8 mouse cellular contexts compared by ENCODE assay signal in the genomic region with DNA sequence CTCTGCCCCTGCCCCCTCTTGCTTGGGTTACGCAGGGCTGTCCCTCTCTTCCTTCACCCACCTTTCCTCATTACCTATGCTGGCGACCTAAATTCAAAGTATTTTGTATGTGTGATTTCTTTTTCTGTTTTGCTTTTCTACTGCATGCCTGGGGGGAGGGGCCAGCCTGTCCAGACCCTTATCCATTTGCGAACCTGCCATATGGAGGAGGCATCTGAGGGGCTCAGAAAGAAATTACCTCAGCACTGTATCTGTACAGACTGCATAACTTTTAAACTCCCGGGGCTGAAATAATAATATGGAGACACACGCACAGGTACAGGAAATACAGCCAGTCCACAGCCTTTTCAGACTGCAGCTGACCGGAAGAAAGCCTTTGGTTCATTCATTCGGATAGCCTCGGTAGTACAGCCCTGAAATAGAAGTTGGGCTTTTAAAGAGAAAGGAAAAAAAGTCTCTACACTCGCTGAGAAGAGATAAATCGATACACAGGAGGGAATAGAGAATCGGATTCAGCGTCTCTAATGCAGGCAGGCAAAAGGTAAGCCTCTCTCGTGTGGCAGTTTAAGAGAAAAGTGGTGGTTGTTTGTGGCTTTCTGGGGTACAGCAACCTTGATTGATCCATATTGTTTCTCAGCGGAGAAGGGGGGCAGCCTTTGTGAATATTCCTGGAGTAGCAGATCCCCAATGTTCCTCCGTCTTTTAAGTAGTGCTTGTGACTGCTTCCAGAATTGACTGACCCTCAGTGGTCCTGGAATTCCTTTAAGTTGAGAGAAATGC. TPM values are rescaled to one million over a fixed set of nuclear protein-coding genes. Genes with fewer than 3 reads are reported as not detected.
A peak's percentile ranks its signal among the peaks of the same experiment; 100 is the strongest.
DNase-seq lines count a peak whose midpoint lies in the region; ATAC-seq and TF ChIP-seq lines count a peak whose summit lies in the region.

A gene (minus strand): TSS at position 273 of the 780 bp plus-strand sequence.

- H3K4me1 ChIP-seq in intestine, embryonic 15.5 days (replicated peaks) = peaks cover 27% of the 10 kb centered on the region
- peaks cover 35% of the 10 kb centered on the region for H3K4me1 ChIP-seq in limb, embryonic 14.5 days (ENCODE audit: control insufficient read depth, insufficient read depth, low read length)

- WGBS in intestine, embryonic 15.5 days = 8% methylated on average over 15 of the region's 15 CpGs
- 3% methylated on average over 15 of the region's 15 CpGs for WGBS in limb, embryonic 14.5 days

- DNase-seq in left cerebral cortex, adult 2 months (ENCODE audit: extremely low spot score in 1 of 2, low spot score in 2 of 2) = no peak
- no peak for DNase-seq in left cerebral cortex, adult 11 months (ENCODE audit: low spot score)
- peak; percentile 67 for DNase-seq in brain, adult 2 months (ENCODE audit: low read depth, low spot score)
- DNase-seq in gastrocnemius, postnatal 36 days = no peak
- DNase-seq in limb, embryonic 14.5 days (ENCODE audit: low spot score) = no peak
- DNase-seq in urinary bladder, postnatal 10 days (ENCODE audit: low spot score) = no peak

- peak within 1 kb of the TSS; percentile 100 for H3K4me2 ChIP-seq in intestine, embryonic 15.5 days (replicated peaks)
- H3K4me2 ChIP-seq in limb, embryonic 14.5 days (replicated peaks; ENCODE audit: low read depth, low read length, severe bottlenecking) = peak within 1 kb of the TSS; percentile 99
- H3K4me2 ChIP-seq in myocyte (ENCODE audit: low read depth) = peak within 1 kb of the TSS; percentile 83

- intact Hi-C loops in left cerebral cortex, adult 2 months (cut with DNase I) = no loop called here
- intact Hi-C loops in gastrocnemius, postnatal 36 days (cut with DNase I) = no loop called here

- H3K9me3 ChIP-seq in intestine, embryonic 15.5 days = no peaks in the 10 kb centered on the region
- no peaks in the 10 kb centered on the region for H3K9me3 ChIP-seq in limb, embryonic 14.5 days (ENCODE audit: control insufficient read depth, low read length)

- TF ChIP-seq POLR2A in limb, embryonic 14.5 days (IDR thresholded peaks at IDR 0.05; ENCODE audit: borderline replicate concordance, extremely low read depth, insufficient read depth, insufficient read length) = no peak
- no peak for TF ChIP-seq POLR2A in myocyte (IDR thresholded peaks at IDR 0.05; ENCODE audit: insufficient read length, low read depth)

- ATAC-seq in intestine, embryonic 15.5 days = peak; percentile 15
- ATAC-seq in limb, embryonic 14.5 days (ENCODE audit: low FRiP score, low read depth) = no peak

- no peak for TF ChIP-seq CTCF in left cerebral cortex, adult 2 months (IDR thresholded peaks at IDR 0.05)

- peak within 1 kb of the TSS; percentile 66 for H3K9ac ChIP-seq in intestine, embryonic 15.5 days
- peak within 1 kb of the TSS; percentile 83 for H3K9ac ChIP-seq in limb, embryonic 14.5 days (ENCODE audit: low read depth, low read length, severe bottlenecking)

- no peaks in the 10 kb centered on the region for H3K36me3 ChIP-seq in intestine, embryonic 15.5 days
- no peaks in the 10 kb centered on the region for H3K36me3 ChIP-seq in limb, embryonic 14.5 days (ENCODE audit: control insufficient read depth, insufficient read depth, low read length)
- no peaks in the 10 kb centered on the region for H3K36me3 ChIP-seq in myocyte (ENCODE audit: control insufficient read depth, insufficient read depth)

- peak within 1 kb of the TSS; percentile 92 for H3K27ac ChIP-seq in left cerebral cortex, adult 2 months
- H3K27ac ChIP-seq in intestine, embryonic 15.5 days = peak within 1 kb of the TSS; percentile 75
- H3K27ac ChIP-seq in limb, embryonic 14.5 days (replicated peaks; ENCODE audit: low read depth, low read length) = peak within 1 kb of the TSS; percentile 83

- peak within 1 kb of the TSS; percentile 82 for H3K4me3 ChIP-seq in left cerebral cortex, adult 2 months
- peak within 1 kb of the TSS; percentile 73 for H3K4me3 ChIP-seq in intestine, embryonic 15.5 days (replicated peaks)
- H3K4me3 ChIP-seq in limb, embryonic 14.5 days (replicated peaks; ENCODE audit: low read length) = peak within 1 kb of the TSS; percentile 74
- H3K4me3 ChIP-seq in myocyte = peak within 1 kb of the TSS; percentile 67

- H3K79me2 ChIP-seq in myocyte (ENCODE audit: control insufficient read depth, insufficient read depth) = no peaks in the 10 kb centered on the region

- no peaks in the 10 kb centered on the region for H3K27me3 ChIP-seq in intestine, embryonic 15.5 days (replicated peaks)
- no peaks in the 10 kb centered on the region for H3K27me3 ChIP-seq in limb, embryonic 14.5 days (ENCODE audit: control insufficient read depth, insufficient read depth, low read length)
- H3K27me3 ChIP-seq in myocyte (ENCODE audit: control insufficient read depth, insufficient read depth, insufficient read length) = no peaks in the 10 kb centered on the region

- peak within 1 kb of the TSS; percentile 33 for H3ac ChIP-seq in myocyte (ENCODE audit: control insufficient read depth, insufficient read length)

TF ChIP-seq in myocyte, 11 proteins besides CTCF, POLR2A, EP300 and RAD21:
- TF ChIP-seq MYOD1 (IDR thresholded peaks at IDR 0.05; ENCODE audit: control insufficient read depth in 1 of 3, insufficient read length in 2 of 3, low read depth in 2 of 3) (no peak), SRF (IDR thresholded peaks at IDR 0.05; ENCODE audit: control insufficient read depth, insufficient read length, low read depth) (no peak), REST (IDR thresholded peaks at IDR 0.05; ENCODE audit: insufficient read depth, insufficient read length) (no peak), E2F4 (IDR thresholded peaks at IDR 0.05; ENCODE audit: insufficient read depth) (no peak)

RNA-seq across cellular contexts. Expression of the gene that starts here (rescaled TPM):
- 10 to 100 TPM; 25.4 to 27.4 TPM for total RNA-seq in left cerebral cortex, adult 2 months (2021)
- total RNA-seq in gastrocnemius, postnatal 36 days (2021) = 10 to 100 TPM; 10.0 to 11.2 TPM
- 27.2 and 29.4 TPM in 2 replicates for polyA plus RNA-seq in intestine, embryonic 15.5 days (2015; fragmentation: Nextera tagmentation; extraction: Ambion mirVana)
- 40.9 and 45.8 TPM in 2 replicates for polyA plus RNA-seq in limb, embryonic 14.5 days (2012; rRNA removed)
- polyA plus RNA-seq in limb, embryonic 14.5 days (2014; fragmentation: Nextera tagmentation; extraction: Ambion mirVana) = 37.0 and 41.7 TPM in 2 replicates
- polyA plus RNA-seq in myocyte (2012; fragmentation: generic; extraction: Trizol) = 10.1 TPM
